Mouse (Mus musculus) MEL (cell line): ENCODE data around the gene Hist2h3b.
A peak's percentile ranks its signal among the peaks of the same experiment; 100 is the strongest.

Experiments
- CTCF ChIP-seq, 3 experiments: IDR thresholded peaks in 2 of 3; conservative IDR thresholded peaks in 1 of 3; 2 replicates each; pipeline ENCODE4 v1.5.1; 2011 to 2012; ENCODE audit warnings: low read length in 3 of 3, low read depth in 2 of 3, mild to moderate bottlenecking in 2 of 3, improper control_type of control experiment in 1 of 3, inconsistent platforms in 1 of 3, mixed read lengths in 1 of 3, moderate library complexity in 1 of 3; ENCODE audit not compliant: control insufficient read depth in 1 of 3, insufficient read depth in 1 of 3, poor library complexity in 1 of 3, severe bottlenecking in 1 of 3
- EP300 ChIP-seq, 2 experiments: IDR thresholded peaks; 2 replicates each; pipeline ENCODE4 v1.6.1; 2011; ENCODE audit warnings: improper control_type of control experiment in 2 of 2, low read length in 2 of 2, low read depth in 1 of 2, mild to moderate bottlenecking in 1 of 2
- SMC3 ChIP-seq: IDR thresholded peaks from 2 replicates; pipeline ENCODE4 v1.6.1; 2011; ENCODE audit warnings: low read depth, low read length, improper control_type of control experiment

DNA sequence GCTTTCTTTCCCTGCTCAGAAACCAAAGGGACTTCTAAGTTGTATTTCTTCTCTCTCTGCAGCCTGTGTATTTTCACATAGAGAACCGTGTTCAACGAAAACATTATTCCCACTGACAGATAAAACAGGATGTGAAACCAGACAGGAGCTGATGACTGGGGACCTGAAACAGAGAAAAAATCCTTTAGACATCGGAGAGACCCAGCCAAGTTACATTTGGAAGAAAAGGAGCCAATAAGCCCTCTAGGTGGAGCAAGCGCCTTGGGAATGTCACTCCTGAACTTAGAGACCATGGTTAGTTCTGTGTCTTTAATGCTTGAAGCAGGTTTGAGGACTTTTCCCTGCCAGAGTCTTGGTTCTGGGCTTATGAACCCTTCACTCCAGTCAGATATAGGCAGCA, 16.0 kb downstream of the Hist2h3b start:
- no peak for TF ChIP-seq EP300 (IDR thresholded peaks at IDR 0.05; ENCODE audit: low read depth in 1 of 2, low read length in 2 of 2)
- peak; percentile 25 to 67 (median 42); a peak in 5 of 6 replicates for TF ChIP-seq CTCF (IDR thresholded peaks at IDR 0.05 in 2 of 3, conservative IDR thresholded peaks at IDR 0.05 in 1 of 3; ENCODE audit: control insufficient read depth in 1 of 3, insufficient read depth in 1 of 3, low read depth in 2 of 3, low read length in 3 of 3, poor library complexity in 1 of 3, severe bottlenecking in 1 of 3)
- peak; percentile 46 for TF ChIP-seq SMC3
